Mouse (Mus musculus) urinary bladder, postnatal 0 days (tissue): ENCODE measurements around the gene Tmem82. TPM values are rescaled to one million over a fixed set of nuclear protein-coding genes. Genes with fewer than 3 reads are reported as not detected.

ENCODE experiments used
- polyA plus RNA-seq: library from polyadenylated mRNA; unstranded; fragments of >200 nt; fragmentation: Nextera tagmentation; extraction: Ambion mirVana; gene quantifications from 2 replicates; pipeline ENCODE4 v1.2.1, GENCODE M21; 2015

Gene Tmem82
- polyA plus RNA-seq: 0.20 and 0.74 TPM in 2 replicates

DNA sequence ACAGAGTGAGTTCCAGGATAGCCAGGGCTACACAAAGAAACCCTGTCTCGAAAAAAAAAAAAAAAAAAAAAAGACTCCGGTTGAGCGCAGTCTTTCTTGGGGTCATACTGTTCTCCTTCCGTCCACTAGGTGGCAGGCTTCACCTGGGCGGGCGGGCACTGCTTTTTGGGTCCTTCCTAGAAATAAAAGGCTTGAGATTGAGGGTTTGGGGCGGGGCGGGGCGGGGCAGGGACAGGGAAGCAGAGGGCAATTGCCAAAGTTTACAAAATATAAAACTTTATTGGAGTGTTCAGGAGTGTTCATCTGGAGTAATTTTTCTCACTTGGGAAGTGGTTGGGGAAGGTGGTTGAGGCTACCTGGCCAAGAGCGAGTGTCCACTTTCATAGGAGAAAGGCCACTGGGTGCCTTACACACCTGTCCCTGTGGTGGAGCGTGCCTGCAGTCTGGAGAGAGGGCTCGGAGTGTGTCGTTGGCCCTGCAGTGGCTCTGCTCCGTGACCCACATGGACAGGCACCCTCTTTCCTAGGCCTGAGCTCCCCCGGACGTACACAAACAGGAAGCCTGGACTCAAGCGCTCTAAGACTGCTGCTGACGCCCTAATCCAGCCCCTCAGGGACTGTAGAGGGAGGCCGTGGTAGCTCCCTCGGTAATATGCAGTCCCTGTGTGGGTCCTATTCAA lies at the start of gene Tmem82:
Gene Tmem82, minus strand, starts transcription at position 69 of the 679 bp plus-strand sequence.

DNA sequence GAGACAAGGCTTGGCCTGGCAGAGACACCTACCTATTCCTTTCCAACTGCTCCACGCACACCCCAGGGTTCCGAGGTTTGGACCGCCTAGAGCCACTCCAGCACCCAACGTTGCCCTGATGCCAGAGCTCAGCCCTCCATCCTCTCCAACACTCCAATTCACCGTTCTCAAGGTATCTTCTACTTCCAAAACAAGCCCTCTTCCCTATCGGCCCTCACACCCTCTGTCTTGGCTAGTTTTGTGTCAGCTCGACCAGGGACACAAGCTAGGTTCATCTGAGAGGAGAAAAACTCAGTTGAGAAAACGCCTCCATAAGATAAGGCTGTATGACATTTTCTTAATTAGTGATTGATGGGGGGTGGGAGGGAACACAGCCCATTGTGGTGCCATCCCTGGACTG lies 46.4 kb upstream of the Tmem82 start, which contains the start of gene Plekhm2:
Gene Plekhm2, minus strand, starts transcription at position 101 of the 400 bp plus-strand sequence.

DNA sequence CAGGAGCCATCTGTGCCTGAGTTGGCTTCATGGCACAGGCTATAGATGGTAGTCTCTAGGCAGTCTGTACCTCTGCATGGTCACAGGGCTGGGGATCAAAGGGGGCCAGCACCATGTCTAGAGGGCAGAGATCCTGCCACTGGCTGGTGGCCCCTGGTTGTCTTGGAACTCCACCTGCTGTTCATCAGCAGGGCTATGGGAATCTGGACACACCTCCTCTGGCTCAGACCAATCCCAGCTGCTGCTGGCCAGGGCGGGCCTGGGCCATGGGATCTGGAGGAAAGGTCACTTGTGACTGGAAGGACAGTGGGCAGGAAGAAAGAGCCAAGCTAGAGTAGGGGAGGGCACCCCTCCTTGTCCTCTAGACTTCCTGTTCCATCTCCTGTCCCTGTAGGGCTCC lies 5.2 kb upstream of the Tmem82 start, which contains the start of gene Slc25a34:
Gene Slc25a34, minus strand, starts transcription at position 156 of the 400 bp plus-strand sequence.

DNA sequence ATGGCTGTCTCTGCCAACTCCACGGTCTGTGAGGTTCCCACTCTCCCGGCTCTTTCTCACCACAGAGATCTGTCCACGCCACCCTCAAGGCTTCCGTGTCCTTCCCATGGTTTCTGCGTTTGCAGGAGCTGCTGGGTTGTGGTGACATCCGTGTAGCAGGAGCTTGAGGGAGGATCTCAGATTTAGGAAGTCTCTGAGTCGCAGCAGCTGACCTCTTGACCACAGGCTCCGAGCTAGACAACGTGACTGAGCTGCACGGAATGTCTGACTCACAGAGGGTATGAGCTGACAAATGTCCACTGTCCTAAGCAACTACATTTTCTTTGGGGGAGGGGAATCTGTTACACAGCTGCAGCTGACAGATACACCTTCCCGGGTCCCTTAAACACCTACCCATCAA lies 12.6 kb downstream of the Tmem82 start, which contains the start of gene Fblim1:
Gene Fblim1, minus strand, starts transcription at position 236 of the 400 bp plus-strand sequence.

Other genes with a start within 250 kb of the Tmem82 start
- gene Clcnka, start 219.9 kb downstream of the Tmem82 start, polyA plus RNA-seq: not detected in 2 replicates
- gene Clcnkb, start 202.6 kb downstream of the Tmem82 start, polyA plus RNA-seq: not detected in 2 replicates
- gene Hspb7, start 197.9 kb downstream of the Tmem82 start, polyA plus RNA-seq: 12.3 and 14.5 TPM in 2 replicates
- not detected in 2 replicates for gene Srarp, start 182.5 kb downstream of the Tmem82 start, polyA plus RNA-seq
- 14.6 and 15.7 TPM in 2 replicates for gene Zbtb17, start 174.0 kb downstream of the Tmem82 start, polyA plus RNA-seq
- gene Spen, start 80.0 kb downstream of the Tmem82 start, polyA plus RNA-seq: 4.5 and 4.8 TPM in 2 replicates
- 173 and 207 TPM in 2 replicates for gene Fblim1, start 12.5 kb downstream of the Tmem82 start, polyA plus RNA-seq
- 0.05 TPM in 1 of 2 replicates, not detected in the other for gene Slc25a34, start 5.2 kb upstream of the Tmem82 start, polyA plus RNA-seq
- gene Plekhm2, start 46.3 kb upstream of the Tmem82 start, polyA plus RNA-seq: 3.6 and 3.7 TPM in 2 replicates
- gene Rsc1a1, start 67.0 kb upstream of the Tmem82 start, polyA plus RNA-seq: not detected in 2 replicates
- 25.7 and 29.0 TPM in 2 replicates for gene Ddi2, start 104.8 kb upstream of the Tmem82 start, polyA plus RNA-seq
- gene Agmat, start 128.0 kb upstream of the Tmem82 start, polyA plus RNA-seq: 0.20 TPM in 1 of 2 replicates, not detected in the other
- gene Dnajc16, start 172.3 kb upstream of the Tmem82 start, polyA plus RNA-seq: 7.7 and 9.1 TPM in 2 replicates
- gene Casp9, start 175.0 kb upstream of the Tmem82 start, polyA plus RNA-seq: 11.0 and 14.0 TPM in 2 replicates
- gene Cela2a, start 207.5 kb upstream of the Tmem82 start, polyA plus RNA-seq: not detected in 2 replicates
- not detected in 2 replicates for gene Ctrc, start 227.7 kb upstream of the Tmem82 start, polyA plus RNA-seq